Mouse (Mus musculus): Measurements from ENCODE around the gene Arfgap3. TPM values are rescaled to one million over a fixed set of nuclear protein-coding genes. Genes with fewer than 3 reads are reported as not detected.
"Not testable (repeated sequence)": the region's sequence is repeated elsewhere in the genome, so short reads cannot be mapped to it uniquely, and the experiment has no call there.

The Arfgap3 gene
- total RNA-seq, 1 experiment from 2014 or later, result 7.4 TPM

DNA sequence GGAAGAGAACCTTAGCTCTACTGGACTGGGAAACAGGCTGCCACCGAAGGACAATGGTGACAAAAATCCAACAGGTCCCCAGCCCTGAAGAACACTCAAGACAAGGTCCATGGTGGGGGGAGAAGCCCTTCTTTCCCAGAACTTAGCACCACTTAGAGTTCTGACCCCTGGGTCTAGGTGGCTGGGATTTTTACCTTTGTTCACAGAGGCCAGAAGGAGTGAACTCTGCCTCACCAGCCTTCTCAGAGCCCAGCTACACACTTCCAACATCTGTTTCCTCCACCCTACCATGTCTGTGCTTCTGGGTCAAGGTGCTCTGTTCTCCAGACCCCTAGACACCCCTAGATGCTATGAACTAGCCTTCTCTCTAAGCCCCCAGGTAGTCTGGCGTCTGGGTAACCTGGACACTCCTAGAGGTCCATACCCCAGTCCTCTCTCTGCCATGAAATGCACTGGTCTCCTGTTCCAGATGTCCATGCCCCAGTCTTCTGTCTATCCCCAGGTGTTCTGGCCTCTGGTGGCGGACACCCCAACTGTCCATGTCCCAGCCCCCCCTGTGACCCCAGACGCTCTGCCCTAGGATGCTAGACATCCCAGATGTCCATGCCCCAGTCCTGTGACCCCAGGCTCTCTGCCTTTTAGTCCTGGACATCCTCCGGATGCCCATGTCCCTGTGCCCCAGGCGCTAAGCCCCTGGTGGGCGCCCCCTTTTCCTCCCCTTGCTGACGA, 658 bp downstream of the Arfgap3 start:
- ATAC-seq (ENCODE audit: extremely low read depth, insufficient number of reproducible peaks, low FRiP score, poor library complexity, severe bottlenecking), result no peak

DNA sequence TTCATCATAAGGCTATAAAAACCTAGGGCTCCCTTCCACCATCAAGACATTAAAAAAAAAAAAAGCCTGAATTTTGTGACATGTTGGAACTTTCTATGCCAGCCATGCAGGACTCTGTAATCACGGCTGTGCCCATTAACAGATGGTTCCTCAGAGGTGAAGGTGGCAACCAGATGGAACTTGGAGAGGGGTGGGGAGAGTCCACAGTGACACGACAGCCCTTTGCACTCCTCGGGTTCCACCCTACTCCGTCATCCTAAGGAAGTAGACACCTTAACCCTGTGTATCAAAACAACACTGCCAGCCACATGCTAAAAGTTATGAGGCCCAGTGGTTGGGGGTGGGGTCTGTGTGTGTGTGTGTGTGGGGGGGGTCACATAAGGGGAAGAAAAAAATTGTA, 1.3 kb downstream of the Arfgap3 start:
- no peak for ATAC-seq (ENCODE audit: extremely low read depth, insufficient number of reproducible peaks, low FRiP score, poor library complexity, severe bottlenecking)

DNA sequence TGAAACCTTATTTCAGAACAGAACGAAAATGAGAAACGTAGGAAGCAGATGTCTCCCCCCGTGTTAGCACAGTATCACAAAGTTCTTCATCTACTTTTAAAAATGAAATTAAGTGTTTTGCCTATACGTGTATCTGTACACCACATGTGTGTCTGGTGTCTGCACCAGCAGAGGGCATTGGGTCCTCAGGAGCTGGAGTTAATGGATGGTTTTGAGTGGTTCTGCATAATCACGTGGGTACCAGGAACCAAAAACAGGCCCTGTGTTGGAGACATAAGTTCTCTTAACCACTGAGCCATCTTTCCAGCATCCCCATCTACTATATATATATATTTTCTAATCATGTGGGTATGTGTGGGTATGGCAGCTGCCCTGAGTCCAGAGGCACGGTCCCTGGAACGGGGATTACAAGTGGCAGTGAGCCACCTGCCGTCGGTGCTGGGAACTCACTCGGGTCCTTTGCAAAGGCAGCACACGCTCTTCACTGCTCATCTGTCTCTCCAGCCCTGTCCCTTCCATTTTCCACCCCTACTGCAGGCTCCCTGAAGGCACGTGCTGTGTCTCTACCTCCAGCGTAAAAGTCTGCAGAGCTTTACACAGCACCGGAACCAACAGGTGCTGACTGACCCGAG, 4.0 kb downstream of the Arfgap3 start:
- ATAC-seq (ENCODE audit: extremely low read depth, insufficient number of reproducible peaks, low FRiP score, poor library complexity, severe bottlenecking), result no peak

DNA sequence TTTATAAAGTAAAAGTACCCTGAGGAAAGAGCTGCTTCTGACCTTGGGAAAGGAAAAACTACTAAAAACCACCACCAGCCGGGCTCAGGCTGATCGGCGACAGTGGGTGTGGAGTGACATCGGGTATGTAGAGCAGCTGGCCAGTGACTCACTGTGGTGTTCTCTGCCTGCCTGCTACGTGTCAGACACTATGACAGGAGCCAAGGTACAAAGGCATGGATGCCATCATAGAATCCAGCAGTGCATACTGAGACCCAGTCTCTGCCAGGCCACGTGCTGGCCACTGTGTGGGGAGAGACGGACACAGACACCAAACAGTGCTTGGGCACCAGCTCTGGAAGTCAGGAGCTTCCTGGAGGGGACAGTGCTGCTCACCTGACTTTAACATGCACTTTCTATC, 5.1 kb downstream of the Arfgap3 start:
- no peak for ATAC-seq (ENCODE audit: extremely low read depth, insufficient number of reproducible peaks, low FRiP score, poor library complexity, severe bottlenecking)

DNA sequence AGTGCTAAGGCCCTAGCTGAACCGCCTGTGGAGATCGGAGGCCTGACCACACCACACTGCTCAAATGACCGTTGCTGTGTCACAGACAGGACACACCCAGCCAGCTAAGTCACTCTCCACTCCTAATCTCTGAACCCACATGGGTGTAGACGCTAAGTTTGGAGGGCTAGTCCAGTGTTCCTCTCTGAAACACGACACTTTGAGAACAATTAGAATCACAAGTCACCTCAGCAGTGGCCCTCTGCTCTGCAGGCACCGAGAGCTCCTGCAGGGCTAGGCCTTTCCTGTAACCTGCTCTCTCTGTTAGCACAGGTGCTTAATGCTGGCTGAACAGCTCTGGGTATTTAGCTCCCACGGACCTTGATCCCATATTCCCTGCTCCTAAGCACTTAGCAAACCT, 5.9 kb downstream of the Arfgap3 start:
- ATAC-seq (ENCODE audit: extremely low read depth, insufficient number of reproducible peaks, low FRiP score, poor library complexity, severe bottlenecking), result no peak

DNA sequence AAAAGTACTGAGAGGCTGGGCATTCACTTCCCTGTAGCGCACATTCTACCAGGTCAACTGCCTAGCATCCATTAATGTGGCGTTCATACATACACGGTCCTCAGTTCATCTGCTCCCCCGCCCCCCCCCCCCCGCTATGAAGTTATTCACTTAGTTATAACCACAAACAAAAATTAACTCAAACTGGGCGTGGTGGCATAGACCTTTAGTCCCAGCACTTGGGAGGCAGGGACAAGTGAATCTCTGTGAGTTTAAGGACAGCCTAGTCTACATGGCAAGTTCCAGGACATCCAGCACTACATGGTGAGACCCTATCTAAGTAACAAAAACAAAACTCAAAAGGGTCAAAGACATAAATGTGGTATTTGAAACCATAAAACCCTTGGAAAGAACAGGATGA, 11.1 kb downstream of the Arfgap3 start:
- ATAC-seq (ENCODE audit: extremely low read depth, insufficient number of reproducible peaks, low FRiP score, poor library complexity, severe bottlenecking), result no peak

DNA sequence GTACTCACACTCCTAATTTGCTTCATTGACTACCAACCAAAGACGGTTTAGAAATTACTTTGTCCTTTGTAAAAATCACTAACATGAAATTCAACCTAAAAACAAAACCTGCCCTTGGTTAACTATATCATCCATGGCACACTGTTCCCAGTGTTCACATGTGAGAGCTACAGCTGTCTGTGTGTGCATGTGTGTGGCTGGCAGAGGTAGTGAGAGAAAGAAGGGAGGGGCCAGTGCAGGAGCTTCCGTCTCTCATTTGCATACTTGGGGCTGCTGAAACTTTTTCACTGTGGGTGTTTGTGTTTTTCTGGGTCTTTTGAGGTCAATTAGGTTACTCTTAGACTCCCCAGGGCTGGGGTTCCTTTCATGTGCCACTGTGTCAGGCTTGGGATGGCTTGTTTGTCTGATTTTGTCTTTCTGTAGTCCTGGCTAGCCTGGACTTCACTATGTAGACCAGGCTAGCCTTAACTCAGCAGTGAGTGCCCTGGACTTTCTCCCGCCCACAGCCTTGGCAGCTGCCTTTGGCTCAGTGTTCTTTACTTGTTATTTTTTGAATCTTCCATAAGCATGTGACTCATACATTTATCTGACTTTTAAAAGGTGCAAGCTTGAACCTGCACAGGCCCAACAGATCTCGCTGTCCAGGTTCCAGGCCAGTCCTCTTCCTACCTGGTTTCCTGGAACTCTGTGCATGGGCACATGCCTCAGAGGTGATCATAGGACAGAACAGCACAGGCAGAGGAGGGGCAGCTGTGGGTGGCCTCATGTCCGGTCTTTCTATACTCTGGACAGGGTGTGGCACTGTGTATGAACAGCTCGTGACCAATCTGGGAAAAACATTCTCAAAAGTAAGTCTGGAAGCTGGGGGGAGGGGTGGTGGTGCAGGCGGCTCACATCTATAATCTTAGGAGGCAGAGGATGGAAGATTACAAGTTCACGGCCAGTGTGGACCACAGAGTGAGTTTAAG, 11.9 kb downstream of the Arfgap3 start:
- no peak for ATAC-seq (ENCODE audit: extremely low read depth, insufficient number of reproducible peaks, low FRiP score, poor library complexity, severe bottlenecking)

DNA sequence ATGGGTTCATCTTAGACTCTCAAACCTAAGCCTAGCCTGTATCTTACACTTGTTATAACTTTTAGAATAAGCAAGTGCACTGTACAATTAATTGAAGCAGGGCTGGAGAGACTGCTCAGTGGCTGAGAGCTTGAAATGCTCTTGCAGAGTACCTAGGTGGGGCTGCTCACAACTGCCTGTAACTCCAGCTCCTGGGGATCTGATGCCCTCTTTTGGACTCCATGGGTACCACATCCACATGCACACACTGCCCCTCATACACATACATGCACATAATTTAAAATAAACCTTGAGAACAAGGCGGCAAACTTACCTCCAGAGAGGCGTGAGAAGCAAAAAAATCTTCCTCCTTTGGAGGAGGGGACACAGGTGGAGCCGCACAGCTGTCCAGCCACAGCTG, 17.7 kb downstream of the Arfgap3 start:
- no peak for ATAC-seq (ENCODE audit: extremely low read depth, insufficient number of reproducible peaks, low FRiP score, poor library complexity, severe bottlenecking)

DNA sequence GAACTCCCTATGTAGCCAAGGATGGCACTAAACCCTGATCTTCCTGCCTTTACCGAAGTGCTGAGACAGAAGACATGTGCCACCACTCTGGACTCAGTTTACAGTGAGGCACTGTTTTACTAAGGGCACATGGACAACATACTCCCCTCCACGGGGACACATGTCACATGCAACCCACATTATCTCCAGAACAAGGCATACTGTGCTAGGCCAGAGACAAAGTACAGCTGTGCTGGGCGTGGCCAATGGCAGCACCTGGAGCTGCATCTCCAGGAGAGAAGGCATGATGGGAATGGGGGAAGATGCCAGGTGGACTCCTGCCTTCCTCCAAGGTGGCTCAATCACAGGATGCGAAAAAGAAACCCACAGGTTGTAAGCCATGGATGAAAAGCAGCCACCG, 21.1 kb downstream of the Arfgap3 start:
- no peak for ATAC-seq (ENCODE audit: extremely low read depth, insufficient number of reproducible peaks, low FRiP score, poor library complexity, severe bottlenecking)

DNA sequence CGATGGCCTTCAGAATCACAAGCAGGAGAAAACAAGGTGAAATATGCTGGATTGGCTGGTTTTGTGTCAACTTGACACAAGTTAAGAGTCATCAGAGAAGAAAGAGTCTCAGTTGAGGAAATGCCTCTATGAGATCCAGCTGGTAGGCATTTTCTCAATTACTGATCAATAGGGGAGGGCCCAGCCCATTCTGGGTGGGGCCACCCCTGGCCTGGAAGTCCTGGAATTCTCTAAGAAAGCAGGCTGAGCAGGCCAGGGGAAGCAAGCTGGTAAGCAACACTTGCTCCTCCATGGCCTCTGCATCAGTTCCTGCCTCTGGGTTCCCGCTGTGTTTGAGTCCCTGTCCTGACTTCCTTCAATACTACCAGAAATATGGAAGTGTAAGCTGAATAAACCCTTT, 27.0 kb downstream of the Arfgap3 start:
- no peak for ATAC-seq (ENCODE audit: extremely low read depth, insufficient number of reproducible peaks, low FRiP score, poor library complexity, severe bottlenecking)

DNA sequence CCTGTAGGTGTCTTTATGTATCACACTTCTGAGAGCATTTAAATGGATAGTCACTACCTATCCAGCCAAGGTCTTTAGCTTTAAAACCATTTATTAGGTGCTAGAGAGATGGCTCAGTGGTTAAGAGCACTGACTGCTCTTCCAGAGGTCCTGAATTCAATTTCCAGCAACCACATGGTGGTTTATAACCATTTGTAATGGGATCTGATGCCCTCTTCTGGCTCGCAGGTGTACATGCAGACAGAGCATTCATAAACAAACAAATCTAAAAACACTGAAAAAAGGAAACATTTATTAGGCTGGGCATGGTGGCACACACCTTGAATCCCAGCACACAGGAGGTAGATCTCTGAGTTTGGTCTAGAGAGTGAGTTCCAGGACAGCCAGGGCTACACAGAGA, 35.1 kb downstream of the Arfgap3 start:
- ATAC-seq (ENCODE audit: extremely low read depth, insufficient number of reproducible peaks, low FRiP score, poor library complexity, severe bottlenecking), result no peak

DNA sequence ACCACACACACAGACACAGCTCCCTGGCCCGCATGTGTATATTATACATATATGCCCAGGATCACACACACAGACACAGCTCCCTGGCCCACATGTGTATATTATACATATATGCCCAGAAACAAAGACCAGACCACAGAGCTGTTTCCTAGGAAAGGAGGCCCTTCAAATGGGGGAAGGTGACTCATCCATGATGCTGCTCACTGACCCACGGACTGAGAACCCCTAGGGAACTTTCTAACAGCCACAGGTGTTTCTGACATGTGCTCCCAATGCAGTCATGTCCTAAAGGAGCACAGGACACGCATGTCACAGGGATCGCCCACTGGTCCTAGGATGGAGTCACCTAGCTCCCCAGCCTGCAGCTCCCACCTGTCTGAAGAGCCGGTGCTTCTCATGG, 40.2 kb downstream of the Arfgap3 start:
- ATAC-seq (ENCODE audit: extremely low read depth, insufficient number of reproducible peaks, low FRiP score, poor library complexity, severe bottlenecking), result no peak

DNA sequence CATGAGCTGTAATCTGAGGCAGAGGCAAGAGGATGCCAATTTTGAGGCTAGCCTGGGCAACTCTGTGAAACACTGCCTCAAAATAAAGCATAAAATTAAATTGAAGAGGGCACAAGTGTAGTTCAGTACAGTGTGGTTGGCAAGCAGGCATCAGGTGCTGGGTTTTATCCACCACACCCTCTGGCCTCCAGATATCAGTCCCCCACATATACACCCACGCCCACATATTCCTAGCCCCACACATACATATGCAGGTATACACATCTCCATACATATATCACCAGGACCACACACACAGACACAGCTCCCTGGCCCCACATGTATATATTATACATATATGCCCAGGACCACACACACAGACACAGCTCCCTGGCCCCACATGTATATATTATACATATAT, 41.3 kb downstream of the Arfgap3 start:
- not testable (repeated sequence) for ATAC-seq (ENCODE audit: extremely low read depth, insufficient number of reproducible peaks, low FRiP score, poor library complexity, severe bottlenecking)

DNA sequence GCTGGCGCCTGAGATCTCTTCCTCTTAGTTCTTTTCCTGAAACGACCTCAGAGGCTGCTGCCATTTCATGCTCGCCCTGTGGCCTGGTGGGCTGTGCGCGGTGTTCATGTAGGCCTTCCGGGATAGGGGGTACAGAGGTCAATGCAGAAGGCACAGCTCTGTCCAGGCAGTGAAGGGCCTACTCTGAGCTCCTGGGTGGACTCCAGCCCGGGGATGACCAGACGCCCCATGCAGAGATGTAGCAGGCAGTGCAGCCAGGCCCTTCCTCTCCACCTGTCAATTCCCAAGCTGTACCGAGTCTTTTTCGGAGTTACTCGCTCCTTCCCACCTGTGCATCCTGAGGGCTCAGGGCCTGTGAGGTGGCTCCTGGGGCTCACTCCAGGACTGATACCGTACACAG, 43.9 kb downstream of the Arfgap3 start:
- ATAC-seq (ENCODE audit: extremely low read depth, insufficient number of reproducible peaks, low FRiP score, poor library complexity, severe bottlenecking), result no peak

DNA sequence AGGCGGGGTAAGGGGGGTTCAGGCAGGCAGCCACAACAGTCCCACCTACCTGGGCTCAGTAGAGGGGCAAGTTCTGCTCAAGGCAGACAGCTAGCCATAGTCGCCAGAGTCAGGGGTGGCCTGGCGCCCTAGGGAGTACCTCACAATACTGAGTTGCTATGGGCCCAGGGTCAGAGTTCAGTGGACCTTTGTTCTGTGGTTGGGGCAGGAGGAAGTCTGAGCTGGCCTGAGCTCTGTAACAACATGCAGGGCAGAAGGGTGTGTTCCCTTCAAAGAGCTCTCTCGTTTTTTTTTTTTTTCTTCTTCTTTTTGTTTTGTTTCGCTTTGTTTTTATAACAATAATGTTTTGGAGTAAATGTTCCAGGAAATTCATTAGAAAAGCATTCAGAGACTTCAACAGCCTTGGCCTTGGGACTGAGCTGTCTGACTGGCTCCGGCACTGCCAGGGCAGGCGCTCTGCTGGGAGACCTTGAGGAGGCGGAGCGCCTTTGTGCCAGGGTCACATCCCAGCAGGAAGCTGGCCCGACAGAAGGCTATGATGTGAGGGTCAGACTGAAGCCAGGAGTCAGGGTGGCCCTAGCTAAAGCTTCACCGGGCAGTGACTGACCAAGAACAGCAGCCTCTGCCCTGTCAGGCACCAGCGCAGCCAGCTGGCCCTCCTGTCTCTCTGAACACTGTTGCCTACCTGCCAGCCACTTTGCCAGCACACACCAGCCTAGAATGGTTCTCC, 44.7 kb downstream of the Arfgap3 start:
- ATAC-seq (ENCODE audit: extremely low read depth, insufficient number of reproducible peaks, low FRiP score, poor library complexity, severe bottlenecking), result no peak

DNA sequence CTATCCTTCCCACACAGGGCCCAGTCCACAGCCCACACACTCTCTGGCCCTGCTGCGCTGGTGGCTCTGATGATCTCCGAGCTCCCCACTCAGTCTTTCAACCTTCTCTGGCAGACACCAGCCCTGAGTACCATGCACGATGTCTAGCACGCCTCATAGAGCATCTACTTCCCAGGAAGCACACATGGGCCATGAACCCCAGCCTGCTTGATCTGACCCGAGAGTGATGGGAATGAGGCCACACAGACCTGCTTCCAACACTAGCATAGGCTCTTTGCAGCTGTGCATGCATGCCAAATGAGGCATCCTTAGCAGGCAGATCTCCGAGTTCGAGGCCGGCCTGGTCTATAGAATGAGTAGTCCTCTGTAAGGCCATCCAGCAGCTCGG, 45.2 kb downstream of the Arfgap3 start:
- no peak for ATAC-seq (ENCODE audit: extremely low read depth, insufficient number of reproducible peaks, low FRiP score, poor library complexity, severe bottlenecking)

DNA sequence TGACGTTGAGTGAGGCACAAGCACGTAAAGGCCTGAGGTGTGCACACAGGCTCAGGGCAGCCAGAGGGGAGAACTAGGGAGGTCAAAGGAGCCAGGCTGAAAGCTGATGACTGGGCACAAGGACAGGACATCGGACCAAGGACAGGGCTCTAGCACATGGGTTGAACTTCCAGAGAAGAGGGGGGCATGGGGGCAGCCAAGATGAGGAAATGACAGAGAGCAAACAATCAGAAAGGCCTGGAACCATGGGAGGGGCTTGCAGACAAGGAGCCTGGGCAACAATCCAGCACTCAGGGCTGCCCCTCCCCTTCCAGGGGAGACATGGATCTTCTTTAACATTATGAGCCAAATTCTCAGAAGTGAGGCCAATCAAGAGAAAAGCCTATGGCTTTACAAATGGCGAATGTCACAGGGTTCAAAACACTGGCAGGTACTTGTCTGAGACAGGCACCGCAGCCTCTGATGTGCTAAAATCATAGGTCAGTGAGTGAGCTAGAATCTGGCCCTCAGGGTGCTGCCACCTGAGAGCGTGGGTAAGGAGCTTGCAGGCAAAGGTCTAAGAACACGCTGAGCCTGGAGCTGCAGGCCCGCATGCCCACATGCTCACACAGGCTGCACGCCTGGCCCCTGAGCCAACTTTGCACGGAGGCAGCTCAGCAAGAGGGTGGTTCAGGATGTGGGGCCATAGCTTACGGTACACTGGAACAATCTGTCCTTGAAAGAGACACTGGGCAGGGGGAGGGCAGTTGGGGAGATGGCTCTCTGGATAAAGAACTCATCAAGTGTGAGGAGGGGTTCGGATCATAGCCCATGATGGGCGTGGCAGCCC, 46.2 kb downstream of the Arfgap3 start:
- ATAC-seq (ENCODE audit: extremely low read depth, insufficient number of reproducible peaks, low FRiP score, poor library complexity, severe bottlenecking), result no peak

DNA sequence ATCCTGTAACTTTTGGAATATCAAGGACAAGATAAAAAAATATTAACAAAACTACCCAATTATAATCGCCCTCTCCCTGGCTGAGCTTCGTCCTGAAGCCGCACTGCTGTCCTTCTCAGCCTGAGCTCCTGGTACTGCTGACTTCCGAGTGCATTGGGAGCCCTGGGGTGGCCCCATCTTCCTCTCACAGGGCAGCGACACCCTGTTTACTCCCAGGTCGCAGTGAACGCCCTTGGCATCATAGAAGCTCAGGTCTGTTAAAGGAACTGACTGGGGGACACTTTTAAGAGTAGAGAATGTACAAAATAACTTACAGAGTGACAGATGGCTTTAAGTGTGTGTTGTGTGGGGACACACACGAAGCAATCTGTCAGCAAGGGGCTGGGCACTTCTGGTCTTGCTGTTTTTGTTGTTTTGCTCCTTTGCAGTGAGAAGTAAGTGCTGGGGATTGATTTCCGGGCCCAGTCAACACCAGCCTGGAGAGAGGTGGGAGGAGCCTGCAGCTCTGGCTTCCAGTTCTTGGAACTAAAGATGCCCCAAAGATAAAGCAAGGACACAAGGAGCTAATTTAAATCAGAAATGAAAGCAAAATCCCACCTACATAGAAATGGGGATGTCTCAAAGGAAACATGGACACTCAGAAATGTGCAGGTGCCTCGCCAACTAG, 50.0 kb downstream of the Arfgap3 start:
- ATAC-seq (ENCODE audit: extremely low read depth, insufficient number of reproducible peaks, low FRiP score, poor library complexity, severe bottlenecking), result no peak

Data from neutrophil, adult 5-6 weeks (primary cell).